Mouse (Mus musculus) heart, embryonic 12.5 days (tissue): Measurements from ENCODE around the gene Gm20855. TPM values are rescaled to one million over a fixed set of nuclear protein-coding genes. Genes with fewer than 3 reads are reported as not detected.
"Not testable (repeated sequence)": the region's sequence is repeated elsewhere in the genome, so short reads cannot be mapped to it uniquely, and the experiment has no call there.

Source experiments
- ATAC-seq: fragments of 200-750 bp; cut with Nextera tagmentation; 2 replicates; pipeline ENCODE4 v1.8.0; 2017; ENCODE audit warnings: moderate TSS enrichment, moderate library complexity; ENCODE audit not compliant: insufficient number of reproducible peaks, low FRiP score
- H3K27ac ChIP-seq: fragments of 300-500 bp; sonication (generic); 2 replicates; pipeline ENCODE4 v1.5.1; 2016; ENCODE audit warnings: mild to moderate bottlenecking, moderate library complexity; ENCODE audit not compliant: poor library complexity, severe bottlenecking
- H3K27me3 ChIP-seq: fragments of 300-500 bp; sonication (generic); replicated peaks from 2 replicates; pipeline ENCODE4 v1.6.1; 2016; ENCODE audit warnings: mild to moderate bottlenecking, moderate library complexity
- H3K36me3 ChIP-seq: fragments of 300-500 bp; sonication (generic); 2 replicates; pipeline ENCODE4 v1.6.1; 2016; ENCODE audit warnings: mild to moderate bottlenecking, moderate library complexity
- H3K4me1 ChIP-seq: fragments of 300-500 bp; sonication (generic); replicated peaks from 2 replicates; pipeline ENCODE4 v1.6.1; 2016; ENCODE audit warnings: mild to moderate bottlenecking
- H3K4me2 ChIP-seq: fragments of 300-500 bp; sonication (generic); 2 replicates; pipeline ENCODE4 v1.6.1; 2016; ENCODE audit warnings: mild to moderate bottlenecking, moderate library complexity
- H3K4me3 ChIP-seq: fragments of 300-500 bp; sonication (generic); 2 replicates; pipeline ENCODE4 v1.5.1; 2016; ENCODE audit warnings: mild to moderate bottlenecking
- H3K9ac ChIP-seq: fragments of 300-500 bp; sonication (generic); 2 replicates; pipeline ENCODE4 v1.6.1; 2016; ENCODE audit warnings: mild to moderate bottlenecking, moderate library complexity
- H3K9me3 ChIP-seq: fragments of 300-500 bp; sonication (generic); replicated peaks from 2 replicates; pipeline ENCODE4 v1.6.1; 2016; ENCODE audit warnings: mild to moderate bottlenecking, moderate library complexity
- WGBS: fragments of 180-500 bp; shearing (Covaris S2); methylation state at CpG from one replicate; pipeline ENCODE4 v1.1.7; 2016; 5-methylcytosine and 5-hydroxymethylcytosine counted together
- polyA plus RNA-seq: library from polyadenylated mRNA; unstranded; fragments of >200 nt; fragmentation: Nextera tagmentation; extraction: Ambion mirVana; gene quantifications from 2 replicates; pipeline ENCODE4 v1.2.1, GENCODE M21; 2016

Gene Gm20855
- not detected in 2 replicates for polyA plus RNA-seq

GRCm38 (mm10) chrY:35131733-35132132 lies at the start of gene Gm20855:
Gm20855 (minus strand) TSS chrY:35131833.
- not testable (repeated sequence) for H3K9me3 ChIP-seq, H3K9ac ChIP-seq, H3K27ac ChIP-seq, H3K27me3 ChIP-seq, H3K4me3 ChIP-seq, H3K4me1 ChIP-seq, H3K4me2 ChIP-seq, H3K36me3 ChIP-seq, ATAC-seq
- WGBS = no CpG with 5 or more reads among the region's 6 CpGs
